Mouse (Mus musculus) MN1 (cell line): ENCODE results near the gene Nlgn3.
A peak's percentile ranks its signal among the peaks of the same experiment; 100 is the strongest.

Experiments used
- DNase-seq: peaks from one replicate; pipeline ENCODE4 v3.0.0-alpha.2; 2016; ENCODE audit warnings: low spot score

Nlgn3 gene

DNA sequence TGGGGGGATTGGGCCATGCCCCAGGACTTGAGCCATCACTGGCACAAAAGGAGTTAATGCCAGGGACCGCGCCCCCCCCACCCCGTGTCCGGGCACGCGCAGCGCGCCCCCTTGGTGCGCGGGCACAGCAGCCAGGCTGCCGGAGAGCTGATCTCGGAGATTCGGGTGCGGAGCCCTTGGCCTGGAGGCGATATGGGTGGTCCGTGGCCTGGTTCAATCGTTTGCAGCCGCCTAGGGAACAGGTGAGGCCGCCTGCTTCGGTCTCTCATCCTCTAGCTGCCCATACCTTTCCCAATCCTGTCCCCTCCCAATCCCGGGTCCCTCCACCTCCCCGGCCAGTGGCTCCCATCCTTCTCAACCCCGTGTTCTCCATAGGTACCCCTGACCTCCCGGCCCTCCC, at the start of gene Nlgn3:
Gene Nlgn3 (plus strand): TSS at position 114 of the 400 bp plus-strand sequence.
- no peak for DNase-seq

DNA sequence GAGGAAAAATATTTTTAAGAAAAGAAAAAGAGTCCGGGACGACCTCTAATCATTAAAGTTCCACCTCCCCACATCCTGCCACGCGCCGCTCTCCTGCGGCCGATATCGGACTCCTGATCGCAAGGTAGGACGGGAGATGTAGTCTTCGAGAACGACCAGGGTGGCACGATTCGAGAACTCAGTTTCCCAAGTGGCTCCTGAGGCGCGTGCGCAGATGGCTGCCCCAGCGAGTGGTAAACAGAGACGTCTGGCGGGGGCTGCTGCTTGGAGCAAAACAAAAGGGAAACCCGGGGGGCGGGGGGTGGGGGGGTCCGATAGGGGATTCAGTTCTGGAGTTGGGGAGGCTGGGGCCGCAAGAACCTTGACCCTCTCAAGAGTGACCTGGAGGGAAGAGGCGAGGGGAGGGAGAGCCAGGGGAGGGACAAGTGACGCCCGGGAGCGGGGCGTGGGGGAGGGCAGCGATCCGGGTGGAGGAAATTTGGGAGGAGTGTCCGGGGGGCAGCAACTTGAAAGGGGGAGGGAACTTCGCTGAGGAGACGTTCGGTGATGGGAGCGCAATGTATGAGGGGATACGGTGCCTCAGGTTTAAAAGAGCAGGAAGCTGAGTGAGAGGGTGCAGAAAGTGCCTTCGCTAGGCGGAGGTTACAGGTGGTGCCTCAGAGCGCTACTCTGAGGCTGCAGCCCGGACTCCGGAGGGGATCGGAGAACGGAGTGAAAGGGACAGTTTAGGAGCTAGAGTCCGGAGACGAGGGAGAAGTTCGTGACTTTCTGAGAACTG, 44.8 kb upstream of the Nlgn3 start, which contains the start of gene Foxo4:
Gene Foxo4 (plus strand): TSS at position 577 of the 778 bp plus-strand sequence.
- peak; percentile 79 for DNase-seq

DNA sequence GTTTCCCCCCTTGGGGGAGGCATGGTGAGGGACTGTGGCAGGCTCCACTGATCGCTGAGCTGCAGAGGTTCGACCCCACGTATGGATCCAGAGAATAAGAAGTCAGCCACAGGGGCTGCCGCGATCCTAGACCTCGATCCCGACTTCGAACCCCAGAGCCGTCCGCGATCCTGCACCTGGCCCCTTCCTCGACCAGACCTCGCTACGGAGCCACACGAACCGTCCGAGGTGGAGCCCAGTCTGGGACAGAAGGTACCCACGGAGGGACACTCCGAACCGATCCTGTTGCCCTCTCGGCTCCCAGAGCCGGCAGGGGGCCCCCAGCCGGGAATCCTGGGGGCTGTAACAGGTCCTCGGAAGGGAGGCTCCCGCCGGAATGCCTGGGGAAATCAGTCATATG, 44.2 kb upstream of the Nlgn3 start:
- no peak for DNase-seq

DNA sequence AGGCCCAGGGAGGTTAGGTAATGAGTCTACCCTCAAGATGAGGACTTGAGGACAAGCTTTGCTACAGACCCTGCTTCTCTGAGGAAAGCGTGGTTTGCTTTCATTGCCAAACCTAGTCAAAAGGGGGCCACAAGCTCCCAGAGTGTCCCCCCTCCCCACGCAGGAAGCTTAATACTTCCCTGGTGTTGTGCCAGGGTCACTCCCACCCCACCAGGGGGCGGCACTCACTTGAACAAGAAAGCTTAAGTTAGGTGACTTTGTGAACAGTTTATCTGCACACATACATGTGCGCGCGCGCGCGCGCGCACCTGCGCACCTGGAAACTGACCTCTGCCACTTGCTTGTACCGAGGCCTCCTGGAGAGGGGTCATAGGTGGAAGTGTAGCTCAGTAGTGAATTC, 42.4 kb upstream of the Nlgn3 start:
- DNase-seq: no peak

DNA sequence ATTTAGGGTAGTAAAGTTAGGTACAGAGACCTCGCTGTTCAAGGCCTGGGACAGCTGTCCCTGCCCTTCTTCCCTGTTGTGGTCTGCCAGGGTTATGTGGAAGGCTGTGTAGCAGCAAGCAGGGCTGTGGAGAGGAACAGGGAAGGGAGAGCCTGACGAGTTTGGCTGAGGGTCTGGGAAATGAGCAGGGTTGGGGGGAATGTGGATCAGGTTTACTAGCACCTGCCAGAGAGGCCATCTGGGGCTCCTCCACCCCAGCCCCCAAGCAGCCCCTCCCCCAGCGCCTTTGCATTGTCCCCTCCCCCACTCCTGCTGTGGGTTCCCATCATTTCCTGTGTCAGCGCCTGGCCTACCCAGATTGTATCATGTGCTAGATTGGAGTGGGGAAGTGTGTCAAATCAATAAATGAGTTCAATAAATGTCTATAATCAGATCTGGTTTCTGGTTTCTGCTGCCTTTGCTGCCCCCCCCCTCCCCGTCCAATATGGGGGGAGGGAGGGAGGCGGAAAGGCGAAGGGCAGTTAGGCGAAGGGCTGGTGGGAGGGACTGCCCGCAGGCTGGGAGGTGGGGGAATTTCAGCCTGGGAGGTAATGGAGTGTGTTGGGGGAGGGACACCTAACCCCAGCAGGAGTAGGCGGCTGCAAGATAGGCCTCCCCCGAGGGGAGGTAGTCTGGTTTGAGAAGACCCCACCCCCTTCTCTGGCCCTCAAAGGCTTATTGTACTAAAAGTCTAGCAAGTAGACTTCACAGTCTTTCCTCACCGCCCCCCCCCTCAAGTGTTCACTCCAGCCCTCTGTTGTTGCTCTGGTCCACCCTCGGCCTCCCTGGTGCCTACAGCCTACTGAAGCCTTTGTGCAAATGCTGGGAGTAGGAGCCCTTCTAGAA, 38.3 kb upstream of the Nlgn3 start:
- DNase-seq: peak; percentile 53

DNA sequence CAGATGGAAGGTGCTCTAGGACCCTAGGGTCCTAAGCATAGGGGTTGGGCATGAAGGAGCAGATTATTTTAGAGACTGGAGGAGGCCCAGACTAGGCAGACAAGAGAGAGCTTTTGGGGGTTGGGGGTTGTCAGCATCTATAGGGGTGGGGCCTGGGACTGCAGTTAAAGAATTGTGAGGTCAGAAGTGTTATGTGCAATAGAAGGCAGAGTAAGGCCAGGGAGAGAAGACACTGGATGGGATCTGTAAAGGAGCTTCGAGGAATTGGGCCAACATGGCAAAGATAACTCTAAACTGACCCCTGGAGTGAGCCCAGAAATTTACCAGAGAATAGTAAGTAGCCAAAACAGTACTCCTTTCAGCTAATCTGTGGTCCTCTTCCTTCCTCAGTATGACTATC, 35.1 kb upstream of the Nlgn3 start, which contains the start of gene Gm614:
Gene Gm614 (minus strand): TSS at position 101 of the 400 bp plus-strand sequence.
- DNase-seq: no peak

DNA sequence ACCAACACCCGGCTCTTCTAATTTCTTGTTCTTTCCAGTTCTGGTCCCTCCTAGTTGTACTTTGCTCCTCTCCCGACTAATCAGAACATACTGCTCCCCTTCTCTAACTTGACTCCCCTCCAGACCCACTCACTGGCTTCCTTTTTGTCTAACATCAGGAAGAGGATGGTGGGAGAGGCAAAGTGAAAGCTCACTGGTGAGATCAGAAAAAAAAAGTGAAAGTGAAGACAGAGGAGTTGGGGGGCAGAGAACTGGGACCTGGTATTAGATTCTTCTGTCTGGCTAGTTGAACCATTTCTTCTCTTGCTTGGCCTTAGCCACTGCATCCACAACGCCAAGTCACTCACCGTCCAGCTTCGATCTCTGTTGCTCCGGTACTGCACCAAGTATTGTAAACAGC, 32.3 kb upstream of the Nlgn3 start:
- DNase-seq: no peak

DNA sequence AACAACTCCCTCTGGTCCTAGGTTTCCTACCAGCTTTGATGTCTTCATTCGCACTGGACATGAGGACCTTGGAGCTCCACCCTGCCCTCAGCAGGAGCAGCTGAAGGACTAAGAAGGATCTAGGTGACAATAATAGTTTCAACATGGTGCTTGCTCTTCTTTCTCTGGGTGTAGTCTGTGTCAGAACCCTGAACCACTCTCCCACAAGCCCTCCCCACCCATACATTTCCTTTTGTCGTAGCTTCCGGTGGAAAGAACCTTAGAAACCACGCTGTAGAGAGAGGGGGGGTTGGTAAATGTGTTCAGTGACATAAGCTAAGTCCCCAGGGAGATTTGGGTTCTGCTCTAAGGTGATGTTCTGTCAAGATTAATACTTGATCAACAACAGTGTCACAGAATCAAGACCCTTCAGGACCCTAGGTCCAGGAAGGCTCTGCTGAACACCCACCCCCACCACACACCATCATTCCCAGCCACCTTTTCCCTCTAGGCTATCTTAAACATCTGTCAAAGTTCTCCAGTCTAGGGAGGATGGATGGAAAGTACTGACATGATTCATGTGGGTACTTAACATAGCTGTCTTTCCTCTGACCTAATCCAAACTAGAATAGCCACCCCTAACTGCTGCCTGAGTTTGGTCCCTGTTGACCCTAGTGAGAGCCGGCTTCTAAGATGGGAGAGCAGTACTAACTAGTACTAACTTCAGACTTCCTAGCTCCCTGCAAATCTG, 30.8 kb upstream of the Nlgn3 start, which contains the start of gene Il2rg:
Gene Il2rg (minus strand): TSS at position 231 of the 730 bp plus-strand sequence.
- no peak for DNase-seq

DNA sequence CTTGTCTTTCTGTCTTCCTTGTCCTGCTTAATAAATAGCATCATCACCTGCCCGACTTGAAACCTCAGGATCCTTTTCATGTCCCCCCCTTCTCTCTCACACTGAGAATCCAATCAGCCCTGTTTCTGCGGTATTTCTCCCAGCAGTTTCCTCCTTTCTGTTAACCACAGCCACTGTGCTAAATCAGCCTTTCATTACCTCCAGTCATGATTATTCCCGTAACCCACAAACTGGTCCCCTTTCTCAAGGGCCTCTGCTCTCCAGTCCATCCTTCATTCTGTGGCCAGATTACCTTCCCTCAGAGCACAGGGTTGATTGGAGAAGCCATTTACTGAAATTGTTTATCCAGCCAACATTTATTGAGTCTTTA, 30.2 kb upstream of the Nlgn3 start, which contains the start of gene Gm20489:
Gene Gm20489 (minus strand): TSS at position 269 of the 370 bp plus-strand sequence.
- DNase-seq: no peak

DNA sequence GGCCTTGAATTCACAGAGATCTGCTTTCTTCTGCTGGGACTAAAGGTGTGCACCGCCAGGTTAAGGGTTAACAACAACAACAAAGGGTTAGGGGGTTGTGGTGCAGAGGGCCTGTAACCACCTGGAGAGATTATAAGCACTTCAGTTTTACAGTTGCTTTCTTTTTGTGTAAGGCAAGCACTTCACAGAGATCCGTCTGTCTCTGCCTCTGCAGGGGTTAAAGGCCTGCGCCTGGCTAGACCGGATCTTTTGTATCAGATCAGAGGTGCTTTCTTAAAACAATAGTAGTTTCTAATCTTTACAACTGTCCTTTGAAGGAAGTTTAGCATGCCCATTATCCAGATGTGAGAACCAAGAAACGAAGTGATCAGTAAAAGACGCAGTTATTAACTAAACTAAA, 25.6 kb upstream of the Nlgn3 start:
- no peak for DNase-seq

DNA sequence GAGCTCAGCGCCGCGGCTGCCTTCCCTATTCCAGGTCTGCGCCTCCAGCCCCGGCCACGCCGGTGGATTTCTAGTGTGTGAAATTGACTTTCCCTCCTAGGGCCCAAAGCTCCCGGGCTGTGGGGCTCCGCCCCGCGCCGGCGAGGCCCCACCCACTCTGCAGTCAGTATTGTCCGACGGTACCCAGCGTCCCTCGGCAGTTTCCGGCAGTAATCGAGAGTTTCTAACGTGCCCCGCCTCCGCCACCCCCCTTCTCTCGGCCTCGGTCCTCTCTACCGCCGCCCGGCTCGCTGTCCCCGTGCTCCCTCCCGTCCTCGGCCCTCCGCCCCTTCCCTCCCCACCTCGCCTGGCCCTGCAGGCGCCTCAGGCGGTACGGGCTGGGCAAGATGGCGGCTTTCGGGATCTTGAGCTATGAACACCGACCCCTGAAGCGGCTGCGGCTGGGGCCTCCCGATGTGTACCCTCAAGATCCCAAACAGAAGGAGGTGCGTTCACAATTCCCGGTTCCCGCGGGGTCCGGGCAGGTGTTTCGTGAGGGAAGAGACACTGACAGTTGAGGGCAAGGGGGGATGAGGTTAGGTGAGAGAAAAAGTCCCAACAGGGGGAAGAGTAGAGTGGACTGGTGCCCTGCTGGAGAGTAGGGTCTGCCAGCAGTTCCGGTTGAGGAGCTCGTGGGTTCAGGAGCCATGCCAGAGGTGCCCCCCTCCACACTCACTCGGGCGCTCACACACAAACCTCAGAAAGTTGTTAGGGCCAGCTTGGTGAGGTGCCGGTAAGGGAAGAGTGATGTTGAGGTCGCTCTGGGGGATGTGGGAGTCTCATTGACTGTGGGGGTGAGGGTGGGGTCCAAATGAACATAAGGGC, 24.9 kb upstream of the Nlgn3 start, which contains the start of gene Med12:
Gene Med12 (plus strand): TSS at position 156 of the 864 bp plus-strand sequence.
- DNase-seq: peak; percentile 87

DNA sequence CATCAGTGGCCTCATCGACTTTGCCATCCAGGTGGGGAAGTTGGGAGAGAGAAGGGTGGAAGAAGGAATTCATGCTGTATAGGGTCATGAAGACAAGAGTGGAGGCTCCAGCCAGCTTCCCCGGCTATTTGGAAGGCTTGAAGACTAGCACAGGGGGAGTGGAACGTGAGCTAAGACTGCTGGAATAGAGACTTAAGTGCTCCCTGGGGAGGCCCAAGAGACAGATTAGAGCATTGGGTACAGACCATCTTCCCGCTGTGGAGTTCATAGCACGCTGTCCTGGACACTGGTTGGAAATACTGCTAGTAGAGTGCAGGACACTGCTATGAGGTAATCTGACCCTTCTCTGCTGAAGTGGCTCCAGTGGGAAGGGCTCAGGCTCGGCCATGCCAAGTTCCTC, 16.2 kb upstream of the Nlgn3 start:
- no peak for DNase-seq

DNA sequence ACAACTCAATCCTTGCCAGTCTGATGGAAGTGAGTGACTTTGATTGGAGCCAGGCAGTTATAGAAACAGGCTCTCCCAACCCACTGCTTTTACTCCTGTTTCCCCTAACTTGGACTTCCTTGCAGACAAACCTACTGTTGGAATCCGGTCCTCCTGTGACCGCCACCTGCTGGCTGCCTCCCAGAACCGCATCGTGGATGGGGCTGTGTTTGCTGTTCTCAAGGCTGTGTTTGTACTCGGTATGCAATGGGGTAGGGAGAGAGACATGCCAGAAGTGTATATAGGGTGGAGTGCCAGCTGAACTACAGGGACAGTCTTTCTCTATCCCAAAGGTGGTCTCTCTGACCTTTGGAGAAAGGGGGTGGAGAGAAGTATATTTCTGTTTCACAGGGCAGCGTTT, 13.4 kb upstream of the Nlgn3 start:
- peak; percentile 37 for DNase-seq

DNA sequence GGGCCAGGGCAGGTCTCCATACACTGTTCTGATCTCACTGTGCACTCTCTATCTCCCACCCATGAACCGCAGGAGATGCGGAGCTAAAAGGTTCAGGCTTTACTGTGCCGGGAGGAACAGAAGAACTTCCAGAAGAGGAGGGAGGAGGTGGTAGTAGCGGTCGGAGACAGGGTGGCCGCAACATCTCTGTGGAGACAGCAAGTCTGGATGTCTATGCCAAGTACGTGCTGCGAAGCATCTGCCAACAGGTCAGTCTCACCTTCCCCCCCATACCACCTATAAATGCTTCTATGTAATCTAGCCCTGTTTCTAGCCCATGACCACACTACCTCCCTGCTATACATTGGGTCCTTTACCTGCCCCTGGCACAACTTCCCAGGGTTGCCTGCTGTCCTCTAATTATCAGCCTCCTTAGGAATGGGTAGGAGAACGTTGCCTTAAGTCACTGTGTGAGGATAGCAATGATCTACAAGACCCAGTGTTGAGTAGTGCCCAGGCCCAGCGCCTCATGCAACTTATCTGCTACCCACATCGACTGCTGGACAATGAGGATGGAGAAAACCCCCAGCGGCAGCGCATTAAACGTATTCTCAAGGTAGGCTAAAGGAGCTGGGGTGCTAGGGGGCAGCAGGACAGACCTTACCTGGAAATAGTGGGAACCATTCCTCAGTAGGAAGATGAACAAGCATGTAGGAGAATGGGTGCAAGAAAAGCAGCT, 12.9 kb upstream of the Nlgn3 start:
- DNase-seq: no peak

DNA sequence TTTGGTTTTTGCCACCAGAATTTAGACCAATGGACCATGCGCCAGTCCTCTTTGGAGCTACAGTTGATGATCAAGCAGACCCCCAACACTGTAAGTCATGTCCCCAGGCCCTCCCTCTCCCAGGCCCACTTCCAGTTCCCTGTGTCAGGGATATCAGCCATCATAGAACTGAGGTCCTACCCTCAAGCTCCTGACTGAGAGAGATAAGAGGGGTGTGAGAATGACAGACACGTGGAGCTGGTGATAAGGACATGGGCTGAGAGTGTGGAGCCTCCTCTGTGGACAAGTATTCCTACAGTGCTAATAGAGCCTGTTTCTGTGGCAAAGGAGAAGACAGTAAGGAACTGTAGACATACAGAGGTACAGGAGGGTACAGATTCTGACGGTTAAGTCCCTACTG, 11.4 kb upstream of the Nlgn3 start:
- DNase-seq: no peak

DNA sequence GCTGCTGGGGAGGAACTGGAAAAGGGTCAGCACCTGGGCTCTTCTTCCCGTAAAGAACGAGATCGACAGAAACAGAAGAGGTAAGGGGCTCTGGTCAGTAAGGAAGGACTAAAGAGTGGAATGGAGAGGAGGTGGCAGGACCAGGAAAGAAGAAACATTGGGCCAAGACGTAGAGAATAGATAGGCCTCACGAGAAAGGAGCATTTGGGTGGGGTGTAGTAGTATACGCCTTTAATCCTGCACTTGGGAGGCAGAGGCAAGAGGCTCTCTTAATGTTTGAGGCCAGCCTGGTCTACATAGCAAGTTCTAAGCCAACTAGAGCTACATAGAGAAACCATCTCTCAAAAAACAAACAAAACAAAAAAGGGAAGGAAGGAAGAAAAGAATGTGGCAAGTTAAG, 10.5 kb upstream of the Nlgn3 start:
- DNase-seq: no peak

DNA sequence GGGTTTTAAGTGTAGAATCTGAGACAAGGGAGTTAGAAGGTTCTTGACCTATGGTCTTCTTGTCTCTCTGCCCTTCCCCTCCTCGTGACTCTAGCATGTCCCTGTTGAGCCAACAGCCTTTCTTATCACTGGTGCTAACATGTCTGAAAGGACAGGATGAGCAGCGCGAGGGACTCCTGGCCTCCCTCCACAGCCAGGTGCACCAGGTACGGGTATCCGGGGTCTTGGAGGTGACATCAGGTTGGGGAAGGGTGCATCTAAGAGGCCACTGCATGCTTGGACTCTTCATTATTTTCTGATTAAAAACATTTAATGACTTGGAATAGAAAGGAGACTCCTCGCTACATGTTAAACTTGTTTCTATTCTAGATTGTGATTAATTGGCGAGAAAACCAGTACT, 9.9 kb upstream of the Nlgn3 start:
- DNase-seq: no peak

DNA sequence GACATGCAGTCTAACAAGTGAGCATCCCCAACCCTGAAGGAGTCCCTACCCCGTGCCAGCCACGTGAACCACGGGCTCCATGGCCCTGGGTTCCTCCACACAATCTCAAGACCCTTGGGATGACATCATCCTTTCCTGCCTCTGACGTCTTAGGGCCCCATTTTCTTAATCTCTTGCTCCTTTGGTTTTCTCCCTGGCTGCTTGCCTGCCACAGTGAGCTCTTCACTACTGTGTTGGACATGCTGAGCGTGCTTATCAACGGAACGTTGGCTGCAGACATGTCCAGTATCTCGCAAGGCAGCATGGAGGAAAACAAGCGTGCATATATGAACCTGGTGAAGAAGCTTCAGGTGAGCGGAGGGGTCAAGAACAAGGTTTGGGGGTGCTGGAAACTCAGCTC, 8.9 kb upstream of the Nlgn3 start:
- DNase-seq: no peak

DNA sequence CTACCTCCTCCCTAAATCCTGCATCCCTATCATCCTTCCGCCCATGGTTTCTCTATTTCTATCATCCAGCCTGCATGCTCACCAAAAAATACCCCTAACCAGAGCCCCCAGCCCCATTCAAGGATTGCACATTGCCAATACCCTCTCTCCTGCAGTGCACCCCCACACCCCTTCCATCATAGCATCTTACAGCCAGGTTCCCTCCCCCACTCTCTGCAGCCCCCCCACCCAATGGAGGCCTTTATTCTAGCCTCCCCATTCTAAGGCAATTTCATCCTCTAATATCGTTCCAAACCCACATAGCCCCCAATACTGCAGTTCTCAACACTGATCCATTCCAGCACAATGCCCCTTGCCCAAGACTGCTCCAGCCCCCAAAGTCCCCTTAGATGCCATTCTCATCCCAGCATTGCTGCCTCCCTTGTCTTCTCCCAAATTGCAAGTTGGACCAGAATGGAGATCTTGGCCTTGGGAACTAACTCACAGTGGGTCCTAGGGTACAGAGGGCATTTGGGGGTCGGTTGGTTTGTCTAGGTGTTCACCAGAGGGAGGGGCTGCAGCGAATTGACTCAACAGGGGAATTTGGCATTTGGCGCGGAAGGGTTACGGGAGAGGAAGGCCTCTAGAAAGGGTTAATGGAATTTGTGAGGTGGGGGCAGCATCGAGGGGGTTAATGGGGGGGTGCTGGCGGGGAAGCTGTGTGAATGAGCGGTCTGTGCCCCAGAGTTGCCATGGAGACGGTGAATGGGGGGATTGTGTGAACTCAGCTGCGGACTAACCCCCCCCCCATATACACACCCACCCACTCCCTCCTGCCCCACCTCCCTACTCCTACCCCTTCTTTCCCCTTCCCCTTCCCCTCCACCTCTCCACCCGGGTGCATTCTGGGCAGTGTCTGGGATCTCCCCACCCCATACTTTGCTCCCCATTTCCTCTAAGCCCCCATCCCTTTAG, 782 bp downstream of the Nlgn3 start:
- DNase-seq: no peak
